Mouse (Mus musculus): ENCODE data around the gene Zfp319.

Gene Zfp319

DNA sequence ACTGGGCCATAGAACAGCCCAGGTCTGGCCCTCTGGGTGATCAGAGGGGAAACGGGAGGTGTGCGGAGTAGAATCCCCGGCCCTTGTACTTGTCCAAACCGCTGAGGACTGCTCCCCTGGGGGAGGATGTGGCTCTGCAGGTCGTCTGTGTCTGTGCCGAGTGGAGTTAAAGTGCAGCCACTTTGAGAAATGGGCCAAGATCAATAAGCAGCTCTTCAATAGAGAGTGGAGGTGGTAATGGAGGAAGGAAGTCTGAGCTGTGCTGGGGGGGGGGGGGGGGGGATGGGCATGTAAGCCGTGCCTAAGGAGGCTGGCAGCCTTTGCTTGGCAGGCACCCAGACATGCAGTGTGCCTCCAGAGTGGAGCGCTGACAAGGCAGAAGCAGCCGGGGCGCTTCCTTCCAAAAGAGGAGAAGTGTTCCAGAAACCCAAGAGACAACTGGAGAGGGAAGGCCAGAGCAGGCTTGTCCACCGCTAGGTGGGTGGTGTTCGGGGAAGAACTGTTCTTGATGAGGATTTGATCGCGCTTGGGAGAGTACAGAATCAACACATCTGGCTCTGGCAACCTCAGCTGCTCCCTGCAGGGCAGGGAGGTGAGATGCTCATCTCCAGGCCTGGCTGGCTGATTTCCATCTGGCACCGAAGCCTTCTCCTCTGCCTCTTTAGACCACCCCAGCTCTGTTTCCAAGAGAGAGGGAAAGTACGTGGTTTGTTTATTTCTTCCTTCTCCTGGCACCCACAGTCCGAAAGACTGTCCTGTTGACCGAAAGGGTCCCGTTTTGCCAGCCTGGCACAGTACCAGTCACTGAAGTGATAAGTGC is 17.3 kb upstream of the Zfp319 start:
- peak; percentile 86 for DNase-seq

DNA sequence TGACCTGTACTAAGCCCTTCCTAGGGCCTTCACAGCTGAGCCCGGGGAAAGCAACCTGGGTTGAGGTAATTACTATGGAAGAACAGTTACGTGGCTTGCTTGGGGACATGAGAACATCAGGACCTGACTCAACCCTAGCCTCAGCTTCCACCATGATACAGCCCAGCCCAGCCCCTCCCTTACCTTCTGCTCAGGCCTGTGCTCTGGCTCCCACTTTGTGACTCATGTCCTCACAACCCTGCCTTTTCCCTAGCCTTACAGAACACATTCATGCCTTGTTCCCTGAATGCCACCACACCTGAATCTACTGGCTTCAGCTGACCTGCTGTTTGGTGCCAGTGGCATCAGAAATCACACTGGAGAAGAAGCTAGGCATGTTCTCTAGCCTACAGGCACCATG is 16.6 kb upstream of the Zfp319 start:
- no peak for DNase-seq

DNA sequence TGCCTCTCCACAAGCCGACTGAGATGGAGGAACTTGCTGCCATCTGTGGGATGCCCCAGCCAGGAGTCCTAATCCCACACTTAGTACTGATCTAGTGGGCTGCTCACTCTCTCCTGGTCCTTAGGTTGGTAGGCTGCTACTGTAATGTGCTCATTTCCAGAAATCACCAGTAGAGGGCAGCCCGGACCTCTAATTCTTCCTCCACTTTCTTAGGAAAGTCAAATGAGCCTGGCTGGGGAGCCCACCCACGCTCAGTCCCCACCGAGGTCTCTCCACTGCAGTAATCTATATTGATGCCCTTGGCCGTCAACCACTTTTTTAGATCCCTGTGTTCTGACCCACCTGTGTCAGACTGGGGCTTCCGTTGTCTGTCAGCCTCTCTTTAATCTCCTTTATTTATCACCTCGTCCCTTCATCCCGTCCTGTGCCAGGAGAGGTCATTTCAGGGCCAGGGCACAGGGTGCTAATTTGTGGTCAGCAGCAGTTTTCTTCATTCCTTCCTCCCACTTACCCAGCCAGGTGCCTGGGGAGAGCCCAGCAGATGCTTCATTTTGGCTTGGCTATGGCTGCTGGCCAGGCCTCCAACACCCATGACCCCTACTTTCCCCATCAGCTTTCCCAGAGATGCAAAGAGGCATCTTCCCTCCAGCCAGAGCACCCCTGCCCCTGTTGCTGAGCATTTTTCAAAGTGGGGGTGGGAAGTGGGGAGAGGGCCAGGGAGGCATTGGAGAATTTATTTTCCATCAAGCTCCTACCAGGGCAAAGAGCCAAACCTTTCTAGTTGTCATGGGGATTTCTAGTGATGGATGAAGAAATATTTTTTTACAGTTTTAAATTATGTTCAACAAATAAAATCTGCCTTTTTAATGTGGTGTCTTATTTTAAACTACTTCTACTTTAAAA is 15.1 kb upstream of the Zfp319 start:
- peak; percentile 54 for DNase-seq

DNA sequence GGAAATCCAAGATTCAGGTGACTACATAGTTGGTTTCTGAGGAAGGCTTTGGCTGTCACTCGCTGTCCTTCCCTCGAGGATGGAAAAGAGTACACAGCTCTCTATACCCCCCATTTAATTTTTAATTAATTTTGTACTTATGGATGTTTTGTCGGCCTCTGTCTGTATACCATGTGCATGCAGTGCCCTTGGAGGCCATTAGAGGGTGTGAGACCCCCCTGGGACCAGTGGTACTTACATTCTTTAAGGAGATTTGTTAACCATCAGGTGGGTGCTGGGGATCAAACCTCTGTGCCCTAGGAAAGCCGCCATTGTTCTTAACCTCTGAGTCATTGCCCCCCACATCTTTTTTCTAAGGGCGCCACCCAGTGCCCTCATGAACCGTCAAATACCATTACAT is 12.9 kb upstream of the Zfp319 start:
- no peak for DNase-seq

DNA sequence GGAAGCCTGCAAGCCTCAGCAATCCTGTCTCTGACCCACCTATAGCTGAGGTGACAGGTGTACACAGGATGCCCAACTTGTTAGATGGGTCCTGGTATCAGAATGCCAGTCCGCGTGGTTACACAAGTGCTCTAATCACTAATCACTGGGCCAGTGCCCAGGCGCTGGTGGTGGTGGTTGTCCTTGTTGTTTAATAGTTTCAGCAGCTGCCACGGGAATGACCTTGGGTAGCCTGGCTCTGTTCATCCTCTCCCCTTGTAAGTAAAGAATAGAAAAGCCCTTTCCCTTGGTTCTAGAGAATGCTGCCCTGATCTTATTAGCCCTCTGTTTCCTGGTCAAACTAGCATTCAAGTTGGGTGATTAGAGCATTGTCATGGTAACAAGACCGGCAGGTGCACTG is 10.0 kb upstream of the Zfp319 start:
- no peak for DNase-seq

DNA sequence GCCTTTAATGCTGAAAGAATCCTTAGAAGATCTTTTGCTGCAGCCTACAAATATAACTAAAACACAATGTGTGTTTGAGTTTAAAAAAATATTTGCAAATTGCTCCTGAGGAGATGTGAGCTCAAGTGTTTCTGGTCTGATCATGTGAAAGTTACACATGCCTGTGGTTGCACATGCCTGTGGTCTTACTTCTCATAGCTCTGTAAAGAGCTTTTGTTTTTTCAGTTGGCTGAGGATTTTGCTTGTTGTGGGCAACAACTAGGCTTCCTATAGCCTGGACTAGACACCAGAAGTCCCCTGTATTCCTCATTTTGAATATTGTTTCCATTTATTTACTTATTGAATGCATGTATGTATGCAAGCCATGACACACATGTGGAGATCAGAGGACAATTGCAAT is 4.6 kb upstream of the Zfp319 start:
- no peak for DNase-seq

DNA sequence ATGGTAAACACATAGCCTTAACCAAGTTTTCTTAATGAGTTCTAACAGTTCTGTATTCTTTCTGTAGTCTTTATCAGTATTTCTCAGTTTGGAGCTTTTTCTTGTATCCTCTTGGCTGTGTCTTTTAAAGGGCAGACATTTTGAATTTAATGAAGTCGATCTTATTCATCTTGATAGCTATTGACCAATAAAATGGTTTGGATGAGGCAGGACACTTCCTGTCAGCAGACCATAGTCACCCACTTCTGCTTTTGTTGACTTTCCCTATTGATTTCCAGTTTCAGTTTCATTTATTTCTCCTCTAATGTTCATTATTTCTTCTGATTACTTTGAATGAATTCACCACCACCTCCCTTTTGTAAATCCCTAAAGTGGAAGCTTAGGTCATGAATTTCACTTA is 4.0 kb upstream of the Zfp319 start:
- no peak for DNase-seq

DNA sequence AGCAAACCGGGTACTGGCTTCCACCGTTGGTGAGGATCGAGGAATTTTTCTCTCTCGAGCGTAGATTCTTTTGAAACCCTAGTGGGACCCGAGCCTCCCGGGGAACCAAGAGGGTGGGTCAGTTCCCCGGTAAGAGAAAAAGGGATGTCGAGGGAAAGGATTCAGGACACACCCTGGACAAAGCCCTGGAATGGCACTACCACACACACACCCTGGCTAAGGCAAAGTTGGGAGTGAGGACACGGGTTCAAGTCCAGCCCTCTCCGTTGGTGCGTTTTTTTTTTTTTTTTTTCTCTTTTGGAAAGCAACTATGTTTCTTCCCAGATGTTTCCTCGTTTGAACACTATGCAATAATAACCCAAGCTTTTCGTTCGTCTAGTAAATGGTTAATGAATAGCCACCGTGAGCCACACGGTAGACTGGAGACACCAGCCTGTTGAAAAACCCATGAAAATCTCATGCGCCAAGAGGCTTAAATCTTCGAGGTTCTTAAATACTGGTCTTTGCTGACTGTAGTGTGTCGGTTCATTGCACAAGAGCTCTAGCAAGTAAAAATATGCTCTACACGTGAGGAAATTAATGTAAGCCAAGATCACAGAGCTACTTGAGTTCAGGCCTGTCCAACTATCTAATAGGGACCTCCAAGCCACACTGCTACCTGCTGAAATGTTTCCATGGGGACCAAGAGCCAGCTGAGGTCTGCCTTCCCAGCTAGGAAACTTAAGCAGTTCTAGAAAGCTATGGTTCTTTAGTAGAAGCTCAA is 868 bp upstream of the Zfp319 start:
- DNase-seq: no peak

DNA sequence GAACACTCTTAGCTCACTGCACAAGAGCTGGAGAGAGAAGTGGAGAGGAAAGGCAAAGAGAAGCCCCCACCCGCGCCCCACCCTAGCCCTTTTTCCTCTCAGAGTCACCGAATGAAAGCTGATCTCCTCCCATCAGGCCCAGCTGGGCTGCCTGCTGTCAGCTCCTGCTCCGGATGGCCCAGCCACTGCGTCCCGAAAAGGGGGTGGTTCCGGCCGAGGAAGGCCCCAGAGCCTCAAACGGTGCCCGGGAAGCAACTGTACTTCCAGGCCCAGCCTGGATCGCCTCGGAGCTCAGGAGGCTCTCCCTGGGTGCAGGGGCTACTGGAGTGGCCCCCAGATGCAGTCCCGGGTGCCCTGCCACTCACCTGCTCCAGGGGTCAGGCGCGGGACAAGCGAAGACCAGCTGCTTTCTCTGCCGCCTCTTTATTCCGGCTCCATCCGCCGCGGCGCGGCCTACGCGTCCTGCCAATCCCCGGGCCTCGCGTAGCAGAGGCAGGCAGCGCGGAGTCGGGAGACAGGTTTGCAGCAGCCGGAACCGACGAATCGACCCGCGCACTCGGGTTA is 512 bp downstream of the Zfp319 start:
- DNase-seq: peak; percentile 51

DNA sequence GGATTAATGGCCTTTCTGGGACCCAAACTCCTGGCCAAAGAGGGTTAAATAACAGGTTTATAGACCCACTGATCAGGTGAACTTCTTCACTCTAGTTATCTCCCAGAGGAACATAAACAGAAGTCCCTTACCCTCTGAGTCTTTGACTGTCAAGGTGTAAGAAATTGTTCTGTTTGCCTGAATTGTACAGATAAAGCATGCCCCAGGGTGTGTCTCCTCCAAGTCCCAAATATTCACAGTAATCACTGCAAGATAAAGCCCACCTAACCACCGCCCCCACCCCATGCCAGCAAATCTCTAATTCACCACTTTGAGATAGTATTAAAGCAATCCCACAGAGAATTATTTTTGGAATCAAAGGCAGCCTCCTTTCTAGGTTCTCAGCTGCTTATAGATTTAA is 1.4 kb downstream of the Zfp319 start:
- DNase-seq: no peak

DNA sequence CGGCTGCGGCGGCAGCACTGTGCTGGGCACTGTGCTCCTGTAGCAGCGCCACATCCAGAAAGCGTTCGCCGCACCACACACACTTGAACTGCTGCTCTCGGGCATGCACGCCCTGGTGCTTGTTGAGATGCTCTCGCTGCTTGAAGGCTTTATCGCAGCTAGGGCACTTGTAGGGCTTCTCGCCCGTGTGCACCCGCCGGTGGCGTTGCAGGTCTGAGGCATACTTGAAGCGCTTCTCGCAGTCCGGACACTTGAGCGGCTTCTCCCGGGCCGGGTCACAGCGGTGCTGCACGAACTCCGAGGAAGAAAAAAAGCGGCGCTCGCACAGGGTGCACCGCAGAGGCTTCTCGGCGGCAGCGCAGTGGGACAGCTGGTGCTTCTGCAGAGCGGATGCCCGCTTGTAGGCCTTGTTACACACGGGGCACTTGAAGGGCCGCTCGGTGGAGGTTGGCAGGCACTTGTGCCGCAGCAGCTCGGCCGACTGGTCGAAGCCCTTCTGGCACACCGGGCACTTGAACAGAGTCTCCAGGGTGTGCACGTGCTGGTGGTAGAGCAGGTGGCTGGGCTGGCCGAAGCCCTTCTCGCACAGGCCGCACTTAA is 3.8 kb downstream of the Zfp319 start:
- DNase-seq: no peak

DNA sequence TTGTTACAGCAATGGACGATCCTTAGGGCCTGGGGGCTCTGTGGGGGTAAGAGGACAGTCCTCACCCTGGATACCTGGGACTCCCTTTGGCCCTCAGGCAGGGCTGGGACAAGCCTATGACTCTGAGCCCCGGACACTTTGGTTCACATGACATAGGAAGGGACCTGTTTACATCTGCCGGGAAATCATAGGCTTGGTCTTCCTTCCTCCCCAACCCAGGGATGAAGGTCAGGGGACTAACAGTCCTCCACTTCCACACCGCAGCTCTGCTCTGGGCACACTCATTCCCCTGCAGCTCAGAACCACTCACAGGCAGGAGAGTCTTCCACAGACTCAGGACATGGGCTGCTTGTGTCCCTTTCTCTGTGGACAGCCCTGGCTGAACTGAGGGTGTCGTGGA is 4.9 kb downstream of the Zfp319 start:
- no peak for DNase-seq

DNA sequence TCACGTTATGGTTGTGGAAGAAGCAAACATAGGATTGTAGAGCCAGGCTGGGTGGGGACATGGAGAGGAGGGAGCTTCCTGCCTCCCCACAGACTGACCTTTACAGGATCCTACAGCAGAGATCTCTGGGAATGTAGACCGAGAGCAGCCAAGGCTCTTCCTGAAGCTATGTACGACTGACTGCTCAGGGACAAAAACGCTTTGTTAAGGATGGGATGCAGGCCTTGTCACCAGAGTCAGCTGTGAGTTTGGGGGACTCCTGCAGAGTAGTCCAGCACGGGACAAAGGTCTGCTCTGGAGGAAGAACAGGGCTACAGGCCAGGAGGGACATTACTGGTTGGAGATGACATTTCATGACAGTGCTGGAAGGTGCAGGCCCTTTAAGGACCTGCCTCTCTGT is 7.1 kb downstream of the Zfp319 start:
- DNase-seq: no peak

DNA sequence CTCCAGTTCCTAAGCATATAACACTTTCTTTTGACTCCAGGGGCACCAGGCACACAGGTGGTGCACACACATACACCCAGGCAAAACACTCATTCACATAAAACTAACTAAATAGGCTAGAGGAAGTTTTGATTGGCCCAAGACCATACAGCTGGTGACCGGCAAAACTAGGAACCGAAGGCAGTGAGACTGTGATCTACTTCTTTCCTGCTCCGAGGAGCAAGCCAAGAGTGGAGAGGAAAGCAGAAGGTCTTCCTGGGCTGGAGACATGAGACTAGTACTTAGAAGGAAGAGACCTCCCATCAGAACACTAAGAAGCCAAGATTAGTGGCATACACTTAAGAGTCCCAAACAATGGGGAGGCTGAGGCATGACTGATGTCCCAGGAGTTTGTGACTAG is 8.5 kb downstream of the Zfp319 start:
- DNase-seq: no peak

DNA sequence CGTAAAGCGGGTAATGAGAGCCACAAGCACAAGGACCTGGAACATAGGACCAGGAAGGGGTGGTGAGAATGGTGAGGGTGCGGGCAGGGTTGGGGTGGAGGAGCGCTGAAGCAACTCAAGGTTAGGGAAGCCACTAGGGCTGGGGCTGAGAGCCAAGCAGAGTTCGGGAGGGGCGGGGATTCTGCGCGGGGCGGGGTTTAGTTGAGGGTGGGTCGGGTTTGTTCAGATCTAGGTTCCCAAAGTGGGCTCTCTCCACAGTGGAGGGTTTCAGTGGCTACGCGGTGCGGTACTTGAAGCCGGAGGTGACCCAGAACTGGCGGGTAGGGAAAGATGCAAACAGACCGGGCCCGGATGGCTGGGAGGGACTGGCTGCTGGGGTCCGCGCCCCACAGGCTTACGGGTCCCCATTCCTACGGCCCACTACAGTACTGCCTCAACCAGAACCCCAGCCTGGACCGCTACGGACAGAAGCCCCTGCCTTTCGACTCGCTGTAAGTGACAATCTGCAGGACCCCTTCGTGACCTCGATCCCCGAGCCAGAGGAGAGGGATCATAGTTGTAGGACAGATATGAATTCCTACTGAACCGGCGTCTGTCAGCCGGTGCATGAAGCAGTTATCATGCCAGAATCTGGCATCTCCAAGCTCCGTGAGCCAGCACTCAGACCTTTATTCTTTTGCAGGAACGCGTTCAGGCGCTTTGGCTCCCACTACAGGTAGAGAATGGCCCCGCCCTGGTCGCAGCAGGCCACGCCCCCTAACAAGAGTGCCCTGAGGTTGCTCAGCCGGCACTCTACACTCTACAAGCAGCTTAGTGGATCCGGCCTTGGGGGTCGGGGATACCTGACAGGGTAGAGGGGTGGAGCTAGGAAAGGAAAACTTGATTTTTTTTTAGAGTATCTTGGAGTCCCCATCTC is 11.3 kb downstream of the Zfp319 start:
- DNase-seq: no peak

DNA sequence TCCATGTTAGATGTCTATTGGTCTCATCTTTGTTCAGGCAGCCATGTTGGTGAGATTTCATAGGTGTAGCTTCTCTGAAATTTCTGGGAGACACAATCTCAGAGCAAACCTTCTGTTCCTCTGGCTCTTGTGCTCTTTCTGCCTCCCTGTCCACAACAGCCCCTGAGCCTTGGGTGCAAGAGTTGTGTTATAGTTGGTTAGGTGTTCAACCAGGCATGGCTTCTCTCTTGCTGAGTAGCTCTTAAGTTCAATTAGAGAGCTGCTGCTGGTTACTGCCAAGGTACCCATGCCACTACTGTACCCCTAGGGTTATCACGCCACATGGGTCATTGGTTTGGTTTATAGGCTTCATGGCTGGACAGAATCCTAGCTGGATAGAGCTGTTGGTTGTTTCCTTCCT is 16.4 kb downstream of the Zfp319 start:
- DNase-seq: no peak

DNA sequence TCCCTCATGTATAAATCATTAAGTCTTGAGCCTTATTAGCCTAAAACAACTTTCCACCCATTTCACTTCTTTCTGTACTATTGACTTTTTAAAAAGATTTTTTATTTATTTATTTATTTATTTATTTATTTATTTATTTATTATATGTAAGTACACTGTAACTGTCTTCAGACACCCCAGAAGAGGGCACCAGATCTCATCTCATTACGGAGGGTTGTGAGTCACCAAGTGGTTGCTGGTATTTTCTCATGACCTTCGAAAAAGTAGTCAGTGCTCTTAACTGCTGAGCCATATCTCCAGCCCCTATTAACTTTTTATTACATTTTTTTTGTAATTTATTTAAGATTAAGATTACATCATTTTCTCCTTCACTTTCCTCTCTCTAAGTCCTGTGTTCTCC is 17.0 kb downstream of the Zfp319 start:
- no peak for DNase-seq

DNA sequence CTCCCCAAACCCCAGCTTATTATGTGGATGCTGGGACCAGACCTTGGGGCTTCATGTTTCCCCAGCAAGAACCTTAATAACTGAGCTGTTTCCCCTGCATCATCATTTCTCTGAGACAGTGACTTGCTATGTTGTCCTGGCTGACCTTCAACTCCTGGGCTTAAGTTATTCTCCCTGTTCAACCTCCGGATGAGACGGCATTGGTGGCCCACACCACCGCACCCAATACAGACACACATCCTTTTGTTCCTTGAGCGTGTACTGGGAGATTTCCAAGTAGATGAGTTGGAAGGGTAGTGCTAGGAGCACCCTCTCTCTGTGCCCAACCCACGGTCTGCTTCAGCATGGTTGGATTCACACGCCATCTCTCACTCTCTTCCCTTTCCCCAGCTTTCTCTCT is 17.9 kb downstream of the Zfp319 start:
- no peak for DNase-seq

DNA sequence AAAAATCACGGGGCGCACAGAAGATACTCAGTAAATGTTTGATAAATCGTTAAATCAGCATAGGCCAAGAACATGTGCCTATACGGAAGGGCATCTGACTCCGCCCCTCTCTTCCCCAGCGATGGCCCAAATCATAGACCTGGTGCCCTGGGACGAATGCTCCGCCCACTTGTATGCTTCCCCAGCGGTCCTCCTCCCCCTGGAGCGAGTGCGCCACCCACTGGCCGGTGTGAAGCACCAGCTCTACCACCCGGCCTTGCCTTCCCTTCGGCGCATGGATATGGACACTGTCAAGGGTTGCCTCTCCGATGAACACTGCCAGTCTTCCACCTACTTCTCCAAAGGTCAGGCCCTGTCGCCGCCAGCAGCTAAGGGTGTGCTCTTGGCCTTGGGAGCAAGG is 18.9 kb downstream of the Zfp319 start:
- no peak for DNase-seq

DNA sequence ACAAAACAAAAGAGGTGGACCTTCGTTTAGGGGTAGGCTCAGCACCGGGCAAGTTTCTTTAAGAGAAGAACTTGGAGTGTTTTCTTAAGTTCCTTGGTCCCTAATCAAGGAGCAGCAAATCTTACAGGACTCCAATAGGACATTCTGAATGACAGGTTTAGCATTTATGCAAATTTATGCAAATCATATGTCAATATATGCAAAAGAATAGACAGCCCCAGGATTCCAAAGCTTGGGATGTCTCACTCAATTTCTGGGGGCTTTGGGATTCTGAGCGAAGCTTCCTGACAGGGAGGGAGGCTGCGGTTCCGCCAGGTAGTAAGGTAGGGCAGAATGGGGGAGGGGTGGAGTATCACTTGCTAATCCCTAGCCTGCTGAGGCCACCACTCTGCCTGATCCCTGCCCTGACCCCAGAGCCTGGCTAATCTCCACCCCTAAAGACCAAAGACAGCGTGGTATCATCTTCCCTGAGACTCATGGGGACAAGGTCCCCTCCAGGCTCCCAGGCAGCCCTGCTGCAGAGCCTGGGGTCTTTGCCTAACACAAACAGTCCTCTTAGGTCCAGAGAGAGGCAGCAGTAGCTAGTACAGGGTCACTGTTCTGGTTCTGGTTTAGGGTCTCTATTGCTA is 21.3 kb downstream of the Zfp319 start, which contains the start of gene Tepp:
Gene Tepp (plus strand): TSS at position 225 of the 629 bp plus-strand sequence.
- no peak for DNase-seq

DNA sequence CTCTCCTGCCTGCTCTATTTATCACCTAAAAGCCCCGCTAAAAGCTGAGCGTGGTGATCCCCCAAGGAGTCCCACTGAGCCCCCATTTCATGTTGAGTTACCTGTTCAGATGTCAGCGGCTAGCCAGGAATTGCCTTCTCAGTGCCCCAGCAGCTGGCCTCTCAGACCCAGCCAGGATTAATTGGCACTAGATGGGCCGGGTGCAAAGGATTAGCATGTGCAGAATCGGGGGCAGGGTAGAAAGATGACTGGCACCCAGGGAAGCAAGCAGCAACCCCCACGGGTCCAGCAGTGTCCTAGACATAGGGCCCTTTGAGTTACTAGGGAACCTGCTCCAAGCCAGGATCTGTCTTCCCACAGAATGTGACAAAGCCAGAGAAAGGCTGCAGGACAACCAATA is 25.3 kb downstream of the Zfp319 start, which contains the start of gene Cngb1:
Gene Cngb1 (minus strand): TSS at position 155 of the 400 bp plus-strand sequence.
- DNase-seq: no peak
